Mouse (Mus musculus): ENCODE data around the gene 1700024G13Rik. TPM values are rescaled to one million over a fixed set of nuclear protein-coding genes. Genes with fewer than 3 reads are reported as not detected.
"Not testable (repeated sequence)": the region's sequence is repeated elsewhere in the genome, so short reads cannot be mapped to it uniquely, and the experiment has no call there.

1700024G13Rik gene
- total and polyA plus RNA-seq, 2 experiments from 2014 or later: 0.68 to 1.8 TPM

DNA sequence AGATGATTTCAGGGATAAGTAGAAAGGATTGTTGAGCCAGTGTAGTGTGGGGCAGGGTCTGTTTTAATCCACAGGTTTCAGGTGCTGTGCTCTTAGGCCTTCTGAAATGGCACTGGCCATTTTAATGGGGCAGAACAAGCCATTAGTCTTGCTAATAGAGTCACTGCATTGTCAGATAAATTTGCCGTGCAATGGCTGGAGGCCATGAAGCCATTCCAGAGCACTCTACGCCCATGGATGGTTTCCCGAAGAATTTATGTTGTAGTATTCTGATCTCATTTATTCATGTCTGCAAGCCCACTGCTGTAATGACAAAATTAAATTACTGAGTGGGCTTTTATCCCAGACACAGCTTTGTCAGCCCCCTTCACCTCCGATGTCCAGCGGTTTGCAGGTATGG is 21.9 kb upstream of the 1700024G13Rik start:
- TF ChIP-seq CTCF (IDR thresholded peaks at IDR 0.05): no peak
- Histone ChIP-seq H3K4me2 (ENCODE audit: low read depth, low read length, poor library complexity, severe bottlenecking) (no peak overlapping the region), H3K27me3 (ENCODE audit: insufficient read depth, low read length) (no peaks in the 10 kb centered on the region), H3K27ac (ENCODE audit: low read depth, low read length) (no peak overlapping the region), H3K36me3 (ENCODE audit: insufficient read depth, low read length) (no peaks in the 10 kb centered on the region), H3K4me1 (ENCODE audit: insufficient read depth, low read length) (no peaks in the 10 kb centered on the region), H3K9ac (replicated peaks; ENCODE audit: low read length, poor library complexity, severe bottlenecking) (no peak overlapping the region), H3K9me3 (ENCODE audit: low read length) (no peaks in the 10 kb centered on the region), H3K4me3 (ENCODE audit: low read depth, low read length) (no peak overlapping the region)
- DNase-seq (ENCODE audit: low spot score): no peak
- ATAC-seq (ENCODE audit: low FRiP score): no peak
- 64% methylated on average over 5 of the region's 5 CpGs for WGBS

DNA sequence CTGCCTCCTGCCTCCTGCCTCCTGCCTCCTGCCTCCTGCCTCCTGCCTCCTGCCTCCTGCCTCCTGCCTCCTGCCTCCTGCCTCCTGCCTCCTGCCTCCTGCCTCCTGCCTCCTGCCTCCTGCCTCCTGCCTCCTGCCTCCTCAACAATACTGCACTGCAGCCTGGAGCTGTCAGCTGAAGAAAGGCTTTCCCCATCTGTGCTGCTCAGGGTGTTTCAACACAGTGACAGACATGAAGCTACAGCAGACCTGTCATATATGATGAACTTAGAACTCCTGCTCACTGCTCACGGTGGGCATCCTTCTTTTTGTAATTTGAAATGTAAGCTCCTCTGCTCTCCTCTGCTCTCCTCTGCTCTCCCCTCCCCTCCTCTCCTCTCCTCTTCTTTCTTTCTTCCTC is 17.2 kb upstream of the 1700024G13Rik start:
- not testable (repeated sequence) for H3K9ac ChIP-seq (replicated peaks; ENCODE audit: low read length, poor library complexity, severe bottlenecking); H3K9me3 ChIP-seq (ENCODE audit: low read length); ATAC-seq (ENCODE audit: low FRiP score); DNase-seq (ENCODE audit: low spot score); H3K4me2 ChIP-seq (ENCODE audit: low read depth, low read length, poor library complexity, severe bottlenecking); H3K4me1 ChIP-seq (ENCODE audit: insufficient read depth, low read length); H3K4me3 ChIP-seq (ENCODE audit: low read depth, low read length); H3K27ac ChIP-seq (ENCODE audit: low read depth, low read length); H3K27me3 ChIP-seq (ENCODE audit: insufficient read depth, low read length); H3K36me3 ChIP-seq (ENCODE audit: insufficient read depth, low read length)
- 26% methylated on average over 1 of the region's 1 CpGs for WGBS

DNA sequence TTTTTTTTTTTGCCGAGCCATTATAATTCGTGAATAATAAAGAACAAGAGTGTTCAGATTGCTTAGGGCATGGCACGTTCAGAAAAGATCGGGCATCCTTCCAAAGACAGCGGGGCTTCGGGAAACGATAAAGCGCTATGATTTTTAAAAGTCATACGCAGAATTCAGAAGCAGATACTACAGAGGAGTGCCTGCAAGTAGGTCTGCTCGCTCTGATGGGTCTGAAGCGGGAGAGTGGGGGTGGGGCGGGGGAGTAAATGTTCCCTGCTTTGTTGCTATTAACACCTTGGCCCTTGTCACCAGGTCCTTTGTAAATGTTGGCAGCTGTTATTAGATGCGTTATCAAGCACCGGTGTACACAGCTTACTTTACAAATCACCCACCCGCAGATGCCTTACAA is 6.6 kb downstream of the 1700024G13Rik start:
- peak; percentile 30 for DNase-seq (ENCODE audit: low spot score)

DNA sequence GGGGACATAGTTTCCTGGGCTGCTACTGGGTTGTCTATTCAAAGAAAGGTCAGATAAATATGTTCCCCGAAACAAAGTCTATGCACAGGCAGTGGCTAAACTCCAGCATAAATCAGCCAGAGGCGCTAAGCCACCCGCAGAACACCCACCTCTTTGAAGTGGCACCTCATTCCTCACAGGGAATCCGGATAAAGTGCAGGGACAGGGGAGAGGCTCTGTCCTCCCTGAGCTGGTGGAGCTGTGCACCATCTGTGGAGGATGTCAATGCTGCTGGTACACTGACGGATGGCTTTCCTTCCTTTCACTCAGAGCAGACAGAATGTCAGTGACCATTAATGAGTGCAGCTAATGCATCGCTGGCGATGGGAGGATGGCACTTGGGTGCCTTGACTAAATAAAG is 7.1 kb downstream of the 1700024G13Rik start:
- DNase-seq (ENCODE audit: low spot score) (no peak), ATAC-seq (ENCODE audit: low FRiP score) (no peak)
- 37% methylated on average over 7 of the region's 7 CpGs for WGBS
- no peak for TF ChIP-seq CTCF (IDR thresholded peaks at IDR 0.05)
- Histone ChIP-seq H3K36me3 (ENCODE audit: insufficient read depth, low read length) (no peaks in the 10 kb centered on the region), H3K27me3 (ENCODE audit: insufficient read depth, low read length) (no peaks in the 10 kb centered on the region), H3K4me3 (ENCODE audit: low read depth, low read length) (no peak overlapping the region; the same call in 1 of the 2 replicates), H3K9me3 (ENCODE audit: low read length) (no peaks in the 10 kb centered on the region), H3K27ac (ENCODE audit: low read depth, low read length) (no peak overlapping the region), H3K9ac (replicated peaks; ENCODE audit: low read length, poor library complexity, severe bottlenecking) (no peak overlapping the region), H3K4me1 (ENCODE audit: insufficient read depth, low read length) (no peaks in the 10 kb centered on the region), H3K4me2 (ENCODE audit: low read depth, low read length, poor library complexity, severe bottlenecking) (peak overlapping the region; percentile 18; the same call in 1 of the 2 replicates)

More for the DNA sequence above, 6.6 kb downstream of the 1700024G13Rik start:
- H3K4me2 ChIP-seq (ENCODE audit: low read depth, low read length, poor library complexity, severe bottlenecking): peak overlapping the region; percentile 18; the same call in 1 of the 2 replicates
- H3K4me3 ChIP-seq (ENCODE audit: low read depth, low read length): peak overlapping the region; percentile 1; the same call in 1 of the 2 replicates
- no peak overlapping the region for H3K9ac ChIP-seq (replicated peaks; ENCODE audit: low read length, poor library complexity, severe bottlenecking)
- ATAC-seq (ENCODE audit: low FRiP score): no peak
- no peaks in the 10 kb centered on the region for H3K27me3 ChIP-seq (ENCODE audit: insufficient read depth, low read length)
- 34% methylated on average over 15 of the region's 15 CpGs for WGBS
- H3K9me3 ChIP-seq (ENCODE audit: low read length): no peaks in the 10 kb centered on the region
- TF ChIP-seq CTCF (IDR thresholded peaks at IDR 0.05): no peak
- H3K27ac ChIP-seq (ENCODE audit: low read depth, low read length): no peak overlapping the region
- no peaks in the 10 kb centered on the region for H3K4me1 ChIP-seq (ENCODE audit: insufficient read depth, low read length)
- H3K36me3 ChIP-seq (ENCODE audit: insufficient read depth, low read length): no peaks in the 10 kb centered on the region

DNA sequence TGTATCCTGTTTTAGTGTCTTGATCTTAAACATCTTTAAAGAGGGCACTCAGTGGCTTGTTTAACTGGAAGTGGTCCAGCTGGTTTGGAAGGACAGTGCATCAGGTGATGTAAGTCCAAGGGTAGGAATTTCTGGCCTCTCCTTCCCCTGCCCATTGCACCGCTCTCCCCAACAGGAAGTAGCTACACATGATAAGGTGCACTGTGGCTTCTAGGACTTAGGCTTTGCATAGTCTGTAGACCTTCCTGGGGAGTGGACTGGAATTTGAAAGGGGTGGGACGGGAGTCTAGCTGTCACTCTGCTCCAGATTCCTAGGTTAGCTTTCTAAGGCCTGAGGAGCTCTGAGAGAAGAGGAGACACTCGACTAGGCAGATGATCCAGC is 8.1 kb downstream of the 1700024G13Rik start:
- Histone ChIP-seq H3K4me1 (ENCODE audit: insufficient read depth, low read length) (no peaks in the 10 kb centered on the region), H3K27me3 (ENCODE audit: insufficient read depth, low read length) (no peaks in the 10 kb centered on the region), H3K9me3 (ENCODE audit: low read length) (no peaks in the 10 kb centered on the region), H3K27ac (ENCODE audit: low read depth, low read length) (no peak overlapping the region), H3K4me2 (ENCODE audit: low read depth, low read length, poor library complexity, severe bottlenecking) (no peak overlapping the region), H3K9ac (replicated peaks; ENCODE audit: low read length, poor library complexity, severe bottlenecking) (no peak overlapping the region), H3K4me3 (ENCODE audit: low read depth, low read length) (no peak overlapping the region), H3K36me3 (ENCODE audit: insufficient read depth, low read length) (no peaks in the 10 kb centered on the region)
- DNase-seq (ENCODE audit: low spot score) (no peak), ATAC-seq (ENCODE audit: low FRiP score) (no peak)
- WGBS: 65% methylated on average over 3 of the region's 3 CpGs
- TF ChIP-seq CTCF (IDR thresholded peaks at IDR 0.05): no peak

DNA sequence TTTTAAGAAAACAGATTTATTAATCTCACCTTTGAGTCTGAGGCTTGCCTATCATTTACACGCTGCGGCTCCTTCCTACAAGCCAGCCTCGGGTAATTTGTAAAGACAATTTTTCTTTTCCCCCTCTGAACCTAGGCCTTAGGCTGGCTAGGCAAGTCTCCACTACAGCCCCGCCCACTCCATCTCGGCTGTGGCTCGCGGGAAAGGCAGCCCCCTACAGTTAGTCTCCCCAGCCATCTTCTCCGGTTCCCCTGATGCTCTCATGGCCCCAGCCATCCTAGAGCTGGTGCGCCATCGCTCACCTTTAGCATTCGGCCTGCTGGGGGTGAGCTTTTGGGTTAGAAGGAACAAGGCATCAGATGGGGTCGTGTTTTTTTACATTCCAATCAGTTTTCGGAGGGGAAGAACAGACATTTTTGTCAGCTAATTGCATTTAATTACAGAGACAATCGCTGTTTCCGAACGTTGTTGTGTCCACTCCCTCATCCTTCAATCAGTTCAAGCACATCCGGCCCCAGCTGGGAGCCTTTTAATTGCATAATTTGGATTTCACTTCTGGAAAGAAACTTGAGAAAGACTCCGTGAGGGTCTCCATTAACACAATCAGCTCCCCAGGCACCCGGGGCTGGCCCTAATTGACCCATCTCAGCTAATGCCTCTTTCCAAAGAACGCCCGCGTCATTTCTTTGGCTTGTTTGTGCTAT is 8.6 kb downstream of the 1700024G13Rik start:
- 17% methylated on average over 22 of the region's 22 CpGs for WGBS
- H3K36me3 ChIP-seq (ENCODE audit: insufficient read depth, low read length): no peaks in the 10 kb centered on the region
- no peak for TF ChIP-seq CTCF (IDR thresholded peaks at IDR 0.05)
- H3K9ac ChIP-seq (replicated peaks; ENCODE audit: low read length, poor library complexity, severe bottlenecking): no peak overlapping the region
- no peak overlapping the region for H3K27ac ChIP-seq (ENCODE audit: low read depth, low read length)
- ATAC-seq (ENCODE audit: low FRiP score): no peak
- H3K9me3 ChIP-seq (ENCODE audit: low read length): no peaks in the 10 kb centered on the region
- no peaks in the 10 kb centered on the region for H3K27me3 ChIP-seq (ENCODE audit: insufficient read depth, low read length)
- H3K4me3 ChIP-seq (ENCODE audit: low read depth, low read length): no peak overlapping the region
- H3K4me2 ChIP-seq (ENCODE audit: low read depth, low read length, poor library complexity, severe bottlenecking): no peak overlapping the region
- H3K4me1 ChIP-seq (ENCODE audit: insufficient read depth, low read length): no peaks in the 10 kb centered on the region
- no peak for DNase-seq (ENCODE audit: low spot score)
